Mouse (Mus musculus): Measurements from ENCODE around the gene Gpatch11.
"Not testable (repeated sequence)": the region's sequence is repeated elsewhere in the genome, so short reads cannot be mapped to it uniquely, and the experiment has no call there.

The Gpatch11 gene

GRCm38 (mm10) chr17:78834856-78835835, at the start of gene Gpatch11, which contains the start of gene Heatr5b:
Gene Gpatch11 (plus strand): TSS chr17:78835567.
Gene Heatr5b (minus strand): TSS chr17:78835364.
- DNase-seq (ENCODE audit: low spot score in 2 of 2): peak; percentile 93 to 96

GRCm38 (mm10) chr17:78788273-78788672, 47.1 kb upstream of the Gpatch11 start:
- not testable (repeated sequence) for DNase-seq (ENCODE audit: low spot score in 2 of 2)

GRCm38 (mm10) chr17:78791068-78791689, 44.2 kb upstream of the Gpatch11 start:
- DNase-seq (ENCODE audit: low spot score in 2 of 2): no peak

GRCm38 (mm10) chr17:78791690-78792070, 43.7 kb upstream of the Gpatch11 start:
- no peak for DNase-seq (ENCODE audit: low spot score in 2 of 2)

- no peak for DNase-seq (ENCODE audit: low spot score in 2 of 2)
Measured at GRCm38 (mm10) chr17:78792122-78792521, 43.2 kb upstream of the Gpatch11 start.

GRCm38 (mm10) chr17:78794390-78794789, 41.0 kb upstream of the Gpatch11 start:
- no peak for DNase-seq (ENCODE audit: low spot score in 2 of 2)

GRCm38 (mm10) chr17:78797222-78797621, 38.1 kb upstream of the Gpatch11 start:
- no peak for DNase-seq (ENCODE audit: low spot score in 2 of 2)

- no peak for DNase-seq (ENCODE audit: low spot score in 2 of 2)
Measured at GRCm38 (mm10) chr17:78809019-78809418, 26.3 kb upstream of the Gpatch11 start.

GRCm38 (mm10) chr17:78809582-78809981, 25.8 kb upstream of the Gpatch11 start:
- DNase-seq (ENCODE audit: low spot score in 2 of 2): no peak

- DNase-seq (ENCODE audit: low spot score in 2 of 2): no peak
Measured at GRCm38 (mm10) chr17:78824346-78824745, 11.0 kb upstream of the Gpatch11 start.

- no peak for DNase-seq (ENCODE audit: low spot score in 2 of 2)
Measured at GRCm38 (mm10) chr17:78836056-78836455, 689 bp downstream of the Gpatch11 start.

GRCm38 (mm10) chr17:78842271-78842928, 7.0 kb downstream of the Gpatch11 start:
- DNase-seq (ENCODE audit: low spot score in 2 of 2): no peak

- no peak for DNase-seq (ENCODE audit: low spot score in 2 of 2)
Measured at GRCm38 (mm10) chr17:78856243-78856642, 20.9 kb downstream of the Gpatch11 start.

GRCm38 (mm10) chr17:78873886-78874285, 38.5 kb downstream of the Gpatch11 start:
- no peak for DNase-seq (ENCODE audit: low spot score in 2 of 2)

- DNase-seq (ENCODE audit: low spot score in 2 of 2): no peak
Measured at GRCm38 (mm10) chr17:78881878-78882304, 46.5 kb downstream of the Gpatch11 start.

GRCm38 (mm10) chr17:78882401-78883112, 47.2 kb downstream of the Gpatch11 start, which contains the start of gene Eif2ak2:
Gene Eif2ak2 (minus strand): TSS chr17:78882573.
- DNase-seq (ENCODE audit: low spot score in 2 of 2): peak in 1 of 2 experiments; percentile 48

- DNase-seq (ENCODE audit: low spot score in 2 of 2): no peak
Measured at GRCm38 (mm10) chr17:78883291-78883690, 47.9 kb downstream of the Gpatch11 start.

GRCm38 (mm10) chr17:78885286-78886065, 50.1 kb downstream of the Gpatch11 start:
- DNase-seq (ENCODE audit: low spot score in 2 of 2): no peak

GRCm38 (mm10) chr17:78888554-78888953, 53.2 kb downstream of the Gpatch11 start:
- no peak for DNase-seq (ENCODE audit: low spot score in 2 of 2)

- DNase-seq (ENCODE audit: low spot score in 2 of 2): no peak
Measured at GRCm38 (mm10) chr17:78889184-78889583, 53.8 kb downstream of the Gpatch11 start.

GRCm38 (mm10) chr17:78891020-78891419, 55.7 kb downstream of the Gpatch11 start:
- no peak for DNase-seq (ENCODE audit: low spot score in 2 of 2)
